Mouse (Mus musculus): ENCODE measurements at regions not wholly inside any gene's neighbourhood (a gene's known extent, or its start where the extent isn't known, plus 50 kb on each side); places are given as distances from the start of the nearest gene placed in this dataset.

GRCm38 (mm10) chr10:98073432-98073831 lies 346.9 kb upstream of the C030005K15Rik start:
- H3K27ac ChIP-seq = no peak overlapping the region
- no peaks in the 10 kb centered on the region for H3K9me3 ChIP-seq
- H3K4me3 ChIP-seq = no peak overlapping the region
- ATAC-seq (ENCODE audit: low FRiP score, low read depth) = no peak
- H3K9ac ChIP-seq = no peak overlapping the region
- WGBS = 91% methylated on average over 2 of the region's 2 CpGs
- H3K27me3 ChIP-seq (replicated peaks) = no peaks in the 10 kb centered on the region
- no peaks in the 10 kb centered on the region for H3K4me1 ChIP-seq
- H3K4me2 ChIP-seq (replicated peaks) = no peak overlapping the region
- H3K36me3 ChIP-seq = no peaks in the 10 kb centered on the region

- WGBS = 66% methylated on average over 2 of the region's 2 CpGs
- ATAC-seq (ENCODE audit: low FRiP score, low read depth) = no peak
- Histone ChIP-seq H3K36me3 (no peaks in the 10 kb centered on the region), H3K9ac (no peak overlapping the region), H3K4me2 (replicated peaks) (no peak overlapping the region), H3K27me3 (replicated peaks) (no peaks in the 10 kb centered on the region), H3K27ac (no peak overlapping the region), H3K4me3 (no peak overlapping the region), H3K9me3 (no peaks in the 10 kb centered on the region), H3K4me1 (no peaks in the 10 kb centered on the region)
Measured at GRCm38 (mm10) chr10:98084881-98085280, 358.3 kb upstream of the C030005K15Rik start.

- Histone ChIP-seq H3K27me3 (replicated peaks) (no peaks in the 10 kb centered on the region), H3K4me3 (no peak overlapping the region), H3K9ac (no peak overlapping the region), H3K36me3 (no peaks in the 10 kb centered on the region), H3K9me3 (no peaks in the 10 kb centered on the region), H3K4me2 (replicated peaks) (no peak overlapping the region), H3K4me1 (no peaks in the 10 kb centered on the region), H3K27ac (no peak overlapping the region)
- 87% methylated on average over 5 of the region's 5 CpGs for WGBS
- no peak for ATAC-seq (ENCODE audit: low FRiP score, low read depth)
Measured at GRCm38 (mm10) chr10:98116296-98116695, 389.7 kb upstream of the C030005K15Rik start.

- H3K9ac ChIP-seq = no peak overlapping the region
- H3K27ac ChIP-seq = no peak overlapping the region
- no peak overlapping the region for H3K4me3 ChIP-seq
- no peaks in the 10 kb centered on the region for H3K9me3 ChIP-seq
- no peaks in the 10 kb centered on the region for H3K4me1 ChIP-seq
- no peaks in the 10 kb centered on the region for H3K27me3 ChIP-seq (replicated peaks)
- no peaks in the 10 kb centered on the region for H3K36me3 ChIP-seq
- WGBS = 84% methylated on average over 1 of the region's 1 CpGs
- no peak overlapping the region for H3K4me2 ChIP-seq (replicated peaks)
- ATAC-seq (ENCODE audit: low FRiP score, low read depth) = no peak
Measured at GRCm38 (mm10) chr10:98125713-98126112, 399.2 kb upstream of the C030005K15Rik start.

GRCm38 (mm10) chr10:98135026-98135425 lies 408.5 kb upstream of the C030005K15Rik start:
- Histone ChIP-seq H3K4me2 (replicated peaks) (no peak overlapping the region), H3K4me3 (no peak overlapping the region), H3K27me3 (replicated peaks) (no peaks in the 10 kb centered on the region), H3K36me3 (no peaks in the 10 kb centered on the region), H3K27ac (no peak overlapping the region), H3K9ac (no peak overlapping the region), H3K9me3 (no peaks in the 10 kb centered on the region), H3K4me1 (no peaks in the 10 kb centered on the region)
- WGBS = 86% methylated on average over 1 of the region's 1 CpGs
- ATAC-seq (ENCODE audit: low FRiP score, low read depth) = no peak

- no peaks in the 10 kb centered on the region for H3K9me3 ChIP-seq
- H3K4me3 ChIP-seq = no peak overlapping the region
- H3K36me3 ChIP-seq = no peaks in the 10 kb centered on the region
- ATAC-seq (ENCODE audit: low FRiP score, low read depth) = no peak
- no peak overlapping the region for H3K9ac ChIP-seq
- H3K4me2 ChIP-seq (replicated peaks) = no peak overlapping the region
- H3K27me3 ChIP-seq (replicated peaks) = no peaks in the 10 kb centered on the region
- 67% methylated on average over 1 of the region's 1 CpGs for WGBS
- H3K27ac ChIP-seq = no peak overlapping the region
- H3K4me1 ChIP-seq = no peaks in the 10 kb centered on the region
Measured at GRCm38 (mm10) chr10:98145773-98146172, 419.2 kb upstream of the C030005K15Rik start.

- no peak for ATAC-seq (ENCODE audit: low FRiP score, low read depth)
- no peaks in the 10 kb centered on the region for H3K36me3 ChIP-seq
- 78% methylated on average over 9 of the region's 9 CpGs for WGBS
Measured at GRCm38 (mm10) chr10:98146998-98147863, 420.7 kb upstream of the C030005K15Rik start.

GRCm38 (mm10) chr10:98155982-98156381 lies 429.4 kb upstream of the C030005K15Rik start:
- H3K9ac ChIP-seq = no peak overlapping the region
- H3K9me3 ChIP-seq = no peaks in the 10 kb centered on the region
- ATAC-seq (ENCODE audit: low FRiP score, low read depth) = no peak
- 97% methylated on average over 2 of the region's 2 CpGs for WGBS
- no peak overlapping the region for H3K27ac ChIP-seq
- no peak overlapping the region for H3K4me3 ChIP-seq
- no peaks in the 10 kb centered on the region for H3K27me3 ChIP-seq (replicated peaks)
- no peaks in the 10 kb centered on the region for H3K36me3 ChIP-seq
- H3K4me2 ChIP-seq (replicated peaks) = no peak overlapping the region
- H3K4me1 ChIP-seq = no peaks in the 10 kb centered on the region

More at GRCm38 (mm10) chr10:98146998-98147863, 420.7 kb upstream of the C030005K15Rik start:
- Histone ChIP-seq H3K4me1 (no peaks in the 10 kb centered on the region), H3K27ac (no peak overlapping the region), H3K9me3 (no peaks in the 10 kb centered on the region), H3K9ac (no peak overlapping the region), H3K4me3 (no peak overlapping the region), H3K27me3 (replicated peaks) (no peaks in the 10 kb centered on the region), H3K4me2 (replicated peaks) (no peak overlapping the region)

GRCm38 (mm10) chr10:98185666-98186065 lies 459.1 kb upstream of the C030005K15Rik start:
- Histone ChIP-seq H3K4me3 (no peak overlapping the region), H3K4me1 (no peaks in the 10 kb centered on the region), H3K36me3 (no peaks in the 10 kb centered on the region), H3K27ac (no peak overlapping the region), H3K4me2 (replicated peaks) (no peak overlapping the region), H3K27me3 (replicated peaks) (no peaks in the 10 kb centered on the region), H3K9ac (no peak overlapping the region), H3K9me3 (no peaks in the 10 kb centered on the region)
- 62% methylated on average over 3 of the region's 3 CpGs for WGBS
- ATAC-seq (ENCODE audit: low FRiP score, low read depth) = no peak

GRCm38 (mm10) chr10:98196852-98197251 lies 470.3 kb upstream of the C030005K15Rik start:
- no peak for ATAC-seq (ENCODE audit: low FRiP score, low read depth)
- H3K9me3 ChIP-seq = no peaks in the 10 kb centered on the region
- H3K27ac ChIP-seq = no peak overlapping the region
- no peak overlapping the region for H3K9ac ChIP-seq
- H3K4me2 ChIP-seq (replicated peaks) = no peak overlapping the region
- 78% methylated on average over 4 of the region's 4 CpGs for WGBS
- H3K4me1 ChIP-seq = no peaks in the 10 kb centered on the region
- no peaks in the 10 kb centered on the region for H3K36me3 ChIP-seq
- no peak overlapping the region for H3K4me3 ChIP-seq
- no peaks in the 10 kb centered on the region for H3K27me3 ChIP-seq (replicated peaks)

GRCm38 (mm10) chr10:98210246-98210645 lies 483.7 kb upstream of the C030005K15Rik start:
- no peak for ATAC-seq (ENCODE audit: low FRiP score, low read depth)
- no peak overlapping the region for H3K27ac ChIP-seq
- 86% methylated on average over 2 of the region's 2 CpGs for WGBS
- H3K4me1 ChIP-seq = no peaks in the 10 kb centered on the region
- no peaks in the 10 kb centered on the region for H3K9me3 ChIP-seq
- H3K9ac ChIP-seq = no peak overlapping the region
- no peak overlapping the region for H3K4me3 ChIP-seq
- no peak overlapping the region for H3K4me2 ChIP-seq (replicated peaks)
- H3K27me3 ChIP-seq (replicated peaks) = no peaks in the 10 kb centered on the region
- no peaks in the 10 kb centered on the region for H3K36me3 ChIP-seq

GRCm38 (mm10) chr10:98212876-98213587 lies 486.5 kb upstream of the C030005K15Rik start:
- WGBS = 86% methylated on average over 7 of the region's 7 CpGs
- no peaks in the 10 kb centered on the region for H3K9me3 ChIP-seq
- H3K9ac ChIP-seq = no peak overlapping the region
- no peak overlapping the region for H3K4me2 ChIP-seq (replicated peaks)
- H3K27me3 ChIP-seq (replicated peaks) = no peaks in the 10 kb centered on the region
- no peak for ATAC-seq (ENCODE audit: low FRiP score, low read depth)
- no peak overlapping the region for H3K27ac ChIP-seq
- H3K4me3 ChIP-seq = no peak overlapping the region
- no peaks in the 10 kb centered on the region for H3K4me1 ChIP-seq
- no peaks in the 10 kb centered on the region for H3K36me3 ChIP-seq
